Mouse (Mus musculus) thymus, adult 2 months (tissue): ENCODE data around the gene Rilp. TPM values are rescaled to one million over a fixed set of nuclear protein-coding genes. Genes with fewer than 3 reads are reported as not detected.
"Not testable (repeated sequence)": the region's sequence is repeated elsewhere in the genome, so short reads cannot be mapped to it uniquely, and the experiment has no call there.

Source experiments
- DNase-seq: peaks from one replicate; pipeline ENCODE4 v3.0.0; 2021
- H3K27ac ChIP-seq: fragments of 200-500 bp; 2 replicates; pipeline ENCODE4 v1.5.1; 2012; ENCODE audit warnings: low read length, control low read depth; ENCODE audit not compliant: control insufficient read depth, insufficient read depth
- H3K27me3 ChIP-seq: fragments of 200-500 bp; 2 replicates; pipeline ENCODE4 v1.6.1; 2012; ENCODE audit warnings: mild to moderate bottlenecking, low read length, moderate library complexity, mixed read lengths; ENCODE audit not compliant: control insufficient read depth, insufficient read depth
- H3K36me3 ChIP-seq: fragments of 200-500 bp; 2 replicates; pipeline ENCODE4 v1.6.1; 2012; ENCODE audit warnings: mild to moderate bottlenecking, low read length, moderate library complexity; ENCODE audit not compliant: control insufficient read depth, insufficient read depth
- H3K4me1 ChIP-seq: fragments of 200-500 bp; replicated peaks from 2 replicates; pipeline ENCODE4 v1.6.1; 2012; ENCODE audit warnings: low read length; ENCODE audit not compliant: control insufficient read depth, insufficient read depth
- H3K4me3 ChIP-seq: fragments of 200-500 bp; 2 replicates; pipeline ENCODE4 v1.5.1; 2012; ENCODE audit warnings: mild to moderate bottlenecking, low read length, control low read depth, moderate library complexity; ENCODE audit not compliant: control insufficient read depth, insufficient read depth
- CTCF ChIP-seq: fragments of 200-500 bp; IDR thresholded peaks from 2 replicates; pipeline ENCODE4 v1.5.1; 2012; ENCODE audit warnings: mild to moderate bottlenecking, control low read depth, low read length, moderate library complexity, borderline replicate concordance; ENCODE audit not compliant: control insufficient read depth, poor library complexity, insufficient read depth; ENCODE audit errors: extremely low read depth
- POLR2A ChIP-seq: fragments of 200-500 bp; IDR thresholded peaks from 2 replicates; pipeline ENCODE4 v1.6.1; 2012; ENCODE audit warnings: mild to moderate bottlenecking, low read length, control low read depth, moderate library complexity; ENCODE audit not compliant: control insufficient read depth, poor library complexity, insufficient read depth; ENCODE audit errors: extremely low read depth
- WGBS: fragments of 180-500 bp; shearing (Covaris S2); methylation state at CpG from one replicate; pipeline ENCODE4 v1.1.7; 2018; 5-methylcytosine and 5-hydroxymethylcytosine counted together
- polyA plus RNA-seq: library from polyadenylated mRNA; depleted of rRNA; stranded (reverse); fragments of >200 nt; gene quantifications from 2 replicates; pipeline ENCODE4 v1.2.3, GENCODE M21; 2012

Rilp gene
- polyA plus RNA-seq, 1 experiment = 3.2 TPM

DNA sequence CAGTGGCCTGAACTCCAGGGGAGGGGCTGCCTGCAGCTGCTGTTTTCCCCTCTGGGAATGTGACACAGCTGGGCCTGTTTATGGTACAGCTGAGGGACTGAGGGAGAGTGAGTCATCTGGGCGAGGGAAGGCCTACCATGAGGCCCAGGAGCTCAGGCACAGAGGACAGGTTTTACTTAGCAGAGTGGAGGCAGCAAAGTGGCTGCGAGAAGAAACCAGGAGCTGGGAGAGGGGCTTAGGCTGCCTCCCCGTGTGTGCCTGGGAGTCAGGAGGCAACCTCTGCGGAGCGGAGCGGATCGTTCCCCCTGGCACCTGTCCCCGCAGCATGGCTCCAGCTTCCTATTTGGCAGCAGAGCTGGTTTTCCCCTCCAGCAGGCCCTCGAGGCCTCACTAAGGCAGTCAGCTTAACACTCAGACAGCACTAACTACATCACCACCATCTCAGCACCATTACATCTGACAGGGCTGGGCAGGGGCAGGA, 42.1 kb downstream of the Rilp start:
- H3K4me1 ChIP-seq = no peaks in the 10 kb centered on the region; the same call in 1 of the 2 replicates
- H3K36me3 ChIP-seq = peaks cover 30% of the 10 kb centered on the region
- H3K27me3 ChIP-seq = no peaks in the 10 kb centered on the region
- TF ChIP-seq POLR2A (no peak), CTCF (no peak)
- WGBS = 96% methylated on average over 9 of the region's 9 CpGs
- H3K4me3 ChIP-seq = no peak overlapping the region
- no peak overlapping the region for H3K27ac ChIP-seq
- DNase-seq = no peak

DNA sequence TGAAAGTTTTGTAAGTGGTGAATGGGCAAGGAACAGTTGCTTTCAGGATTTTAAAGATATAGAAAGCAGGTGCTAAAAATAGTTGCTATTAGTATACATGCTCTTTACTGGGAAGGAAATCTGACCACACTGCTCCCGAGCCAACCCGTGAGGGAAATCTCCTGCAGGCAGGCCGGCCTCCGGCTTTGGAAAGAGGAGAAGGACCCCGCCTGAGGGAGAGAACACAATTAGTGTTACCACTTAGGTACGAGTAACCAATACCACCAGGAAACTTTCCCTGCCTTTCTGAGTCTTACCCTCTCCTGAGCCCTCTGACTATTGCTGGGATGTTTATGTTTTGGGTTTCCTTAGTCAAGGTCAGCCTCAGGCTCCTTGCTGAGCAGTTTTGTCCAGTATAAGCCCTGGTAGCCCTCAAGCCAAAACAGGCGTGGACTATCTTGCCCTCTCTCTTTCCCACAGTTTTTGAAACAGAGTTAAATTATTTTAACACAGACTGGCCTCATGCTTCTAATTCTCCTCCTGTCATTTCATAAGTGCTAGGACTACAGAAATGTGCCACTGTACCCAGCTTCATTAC, 43.1 kb downstream of the Rilp start:
- no peak overlapping the region for H3K27ac ChIP-seq
- TF ChIP-seq POLR2A (no peak), CTCF (no peak)
- peaks cover 27% of the 10 kb centered on the region for H3K36me3 ChIP-seq
- no peak for DNase-seq
- H3K4me1 ChIP-seq = no peaks in the 10 kb centered on the region; the same call in 1 of the 2 replicates
- H3K4me3 ChIP-seq = no peak overlapping the region
- H3K27me3 ChIP-seq = no peaks in the 10 kb centered on the region
- WGBS = 94% methylated on average over 7 of the region's 7 CpGs

DNA sequence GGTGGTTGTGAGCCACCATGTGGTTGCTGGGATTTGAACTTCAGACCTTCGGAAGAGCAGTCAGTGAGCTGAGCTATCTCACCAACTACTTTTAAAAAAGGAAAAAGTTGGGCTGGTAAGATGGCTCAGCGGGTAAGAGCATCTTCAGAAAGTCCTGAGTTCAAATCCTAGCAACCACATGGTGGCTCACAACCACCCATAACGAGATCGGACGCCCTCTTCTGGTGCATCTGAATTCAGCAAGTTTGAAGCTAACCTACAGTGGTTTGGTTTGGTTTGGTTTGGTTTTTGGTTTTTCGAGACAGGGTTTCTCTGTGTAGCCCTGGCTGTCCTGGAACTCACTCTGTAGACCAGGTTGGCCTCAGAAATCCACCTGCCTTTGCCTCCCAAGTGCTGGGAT, 46.1 kb downstream of the Rilp start:
- H3K36me3 ChIP-seq = peaks cover 16% of the 10 kb centered on the region

DNA sequence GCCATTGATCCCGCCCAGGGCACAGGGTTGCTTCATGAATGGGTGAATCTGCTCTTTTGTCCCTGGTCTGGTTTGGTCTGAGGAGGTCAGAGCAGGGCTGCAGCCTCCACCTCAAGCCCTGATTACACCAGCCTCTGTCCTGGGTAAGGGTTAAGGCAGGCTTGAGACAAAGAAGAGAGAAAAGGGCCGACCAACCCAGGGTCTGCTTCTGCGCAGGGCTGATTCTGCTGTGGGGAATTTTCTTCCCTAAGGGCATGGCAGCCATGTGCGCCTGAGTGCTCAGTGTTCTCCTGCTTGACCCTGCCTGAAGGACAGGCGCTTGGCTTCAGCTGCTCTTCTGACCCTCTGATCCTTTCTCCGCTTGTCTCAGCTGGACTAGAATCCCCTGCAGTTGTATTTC, 47.2 kb downstream of the Rilp start:
- DNase-seq = no peak
- Histone ChIP-seq H3K36me3 (peaks cover 16% of the 10 kb centered on the region), H3K27ac (no peak overlapping the region), H3K4me1 (peaks cover 31% of the 10 kb centered on the region), H3K27me3 (no peaks in the 10 kb centered on the region), H3K4me3 (no peak overlapping the region)
- TF ChIP-seq CTCF (no peak), POLR2A (no peak)
- WGBS = 98% methylated on average over 6 of the region's 6 CpGs

More for the DNA sequence above, 46.1 kb downstream of the Rilp start:
- not testable (repeated sequence) for H3K27ac ChIP-seq, H3K4me3 ChIP-seq, DNase-seq, H3K27me3 ChIP-seq
- 90% methylated on average over 6 of the region's 6 CpGs for WGBS
- peaks cover 20% of the 10 kb centered on the region for H3K4me1 ChIP-seq

DNA sequence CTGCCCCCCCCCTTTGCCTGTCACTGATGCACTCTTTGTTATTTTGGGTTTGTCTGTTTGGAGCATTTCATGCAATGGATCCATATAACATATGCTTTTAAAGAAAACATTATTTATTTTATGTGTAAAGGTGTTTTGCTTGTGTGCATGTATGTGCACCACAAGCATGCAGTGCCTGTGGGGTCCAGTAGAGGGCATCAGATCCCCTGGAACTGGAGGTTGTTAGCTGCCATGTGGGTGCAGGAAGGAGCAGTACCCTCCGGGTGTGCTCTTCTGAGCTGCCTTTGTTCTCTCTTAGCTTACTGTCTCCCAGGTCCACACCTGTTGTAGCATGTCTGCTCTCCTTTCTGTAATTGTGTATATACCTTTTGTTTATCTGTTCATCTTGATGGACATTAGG, 48.2 kb downstream of the Rilp start:
- no peak overlapping the region for H3K4me3 ChIP-seq
- TF ChIP-seq POLR2A (no peak), CTCF (0 out of 2 replicates have a peak, but pooled peaks have one; percentile 25)
- WGBS = 22% methylated on average over 1 of the region's 1 CpGs
- H3K27ac ChIP-seq = no peak overlapping the region
- H3K27me3 ChIP-seq = no peaks in the 10 kb centered on the region
- peaks cover 23% of the 10 kb centered on the region for H3K36me3 ChIP-seq
- peaks cover 39% of the 10 kb centered on the region for H3K4me1 ChIP-seq
- peak; percentile 53 for DNase-seq

DNA sequence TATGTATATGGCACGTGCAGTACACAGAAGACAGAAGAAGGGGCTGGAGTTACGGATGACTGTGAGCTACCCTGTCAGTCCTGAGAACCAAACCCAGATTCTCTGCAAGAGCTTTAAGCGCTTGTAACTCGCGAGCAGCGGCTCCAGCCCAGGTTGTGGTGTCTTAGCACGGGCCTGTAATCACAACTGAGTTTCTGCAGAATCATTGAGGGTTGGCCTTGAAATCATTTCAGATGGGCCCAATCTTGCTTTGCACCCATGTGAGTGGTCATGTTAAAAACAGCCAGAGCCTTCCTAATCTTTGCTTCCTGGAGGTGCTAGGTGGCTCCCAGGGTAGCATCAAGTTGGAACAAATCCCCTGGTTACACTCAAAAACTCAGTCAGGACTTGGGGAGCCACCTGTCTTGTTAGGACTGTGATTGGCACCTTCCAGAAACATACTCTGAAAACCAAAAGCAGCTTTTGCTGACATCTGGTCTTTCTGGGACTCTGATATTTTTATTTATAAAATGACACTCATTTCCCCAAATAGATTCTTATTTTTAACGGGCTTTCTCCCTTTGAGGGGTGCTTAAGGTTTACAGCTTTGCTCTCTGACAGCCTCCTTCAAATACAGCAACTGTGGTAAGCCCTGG, 50.1 kb downstream of the Rilp start:
- DNase-seq = peak; percentile 31
- Histone ChIP-seq H3K36me3 (peaks cover 28% of the 10 kb centered on the region), H3K4me3 (no peak overlapping the region), H3K27ac (peak overlapping the region; percentile 93), H3K4me1 (peaks cover 42% of the 10 kb centered on the region), H3K27me3 (no peaks in the 10 kb centered on the region)
- WGBS = 48% methylated on average over 8 of the region's 8 CpGs
- TF ChIP-seq CTCF = no peak
- no peak for TF ChIP-seq POLR2A
